Mouse (Mus musculus) embryonic facial prominence, embryonic 11.5 days (tissue): ENCODE results near the gene Zfp128. TPM values are rescaled to one million over a fixed set of nuclear protein-coding genes. Genes with fewer than 3 reads are reported as not detected.

Source experiments
- ATAC-seq: fragments of 200-750 bp; cut with Nextera tagmentation; replicated peaks from 2 replicates; pipeline ENCODE4 v1.8.0; 2017; ENCODE audit warnings: low read depth; ENCODE audit not compliant: insufficient number of reproducible peaks, low FRiP score, low TSS enrichment
- DNase-seq: peaks from one replicate; pipeline ENCODE4 v3.0.0-alpha.2; 2015; ENCODE audit warnings: low spot score
- H3K27ac ChIP-seq: fragments of 300-500 bp; sonication (generic); replicated peaks from 2 replicates; pipeline ENCODE4 v1.5.1; 2014; ENCODE audit warnings: mild to moderate bottlenecking, low read depth, low read length, control low read depth
- H3K27me3 ChIP-seq: fragments of 300-500 bp; sonication (generic); 2 replicates; pipeline ENCODE4 v1.6.1; 2014; ENCODE audit warnings: mild to moderate bottlenecking, low read length, moderate library complexity, mixed read lengths; ENCODE audit not compliant: control insufficient read depth, insufficient read depth
- H3K36me3 ChIP-seq: fragments of 300-500 bp; sonication (generic); replicated peaks from 2 replicates; pipeline ENCODE4 v1.6.1; 2014; ENCODE audit warnings: low read depth, mild to moderate bottlenecking, low read length, moderate library complexity, mixed read lengths; ENCODE audit not compliant: control insufficient read depth, insufficient read depth
- H3K4me1 ChIP-seq: fragments of 300-500 bp; sonication (generic); 2 replicates; pipeline ENCODE4 v1.6.1; 2014; ENCODE audit warnings: low read length, mixed read lengths; ENCODE audit not compliant: control insufficient read depth, insufficient read depth
- H3K4me2 ChIP-seq: fragments of 300-500 bp; sonication (generic); 2 replicates; pipeline ENCODE4 v1.6.1; 2014; ENCODE audit warnings: low read depth, mild to moderate bottlenecking, control low read depth, low read length, moderate library complexity
- H3K4me3 ChIP-seq: fragments of 300-500 bp; sonication (generic); 2 replicates; pipeline ENCODE4 v1.5.1; 2014; ENCODE audit warnings: low read depth, low read length, control low read depth
- H3K9ac ChIP-seq: fragments of 300-500 bp; sonication (generic); replicated peaks from 2 replicates; pipeline ENCODE4 v1.6.1; 2014; ENCODE audit warnings: mild to moderate bottlenecking, control low read depth, low read length
- H3K9me3 ChIP-seq: fragments of 300-500 bp; sonication (generic); replicated peaks from 2 replicates; pipeline ENCODE4 v1.6.1; 2016; ENCODE audit warnings: mild to moderate bottlenecking, low read length, inconsistent platforms, mixed read lengths; ENCODE audit not compliant: control insufficient read depth
- WGBS: fragments of 180-500 bp; shearing (Covaris S2); extraction: QIAGEN DNeasy Blood & Tissue Kit; methylation state at CpG from one replicate; pipeline ENCODE4 v1.1.7; 2014; 5-methylcytosine and 5-hydroxymethylcytosine counted together
- polyA plus RNA-seq: library from polyadenylated mRNA; unstranded; fragments of >200 nt; fragmentation: Nextera tagmentation; extraction: Ambion mirVana; gene quantifications from 2 replicates; pipeline ENCODE4 v1.2.1, GENCODE M21; 2014

Zfp128 gene
- polyA plus RNA-seq, 1 experiment from 2014 or later = 6.5 TPM

GRCm38 (mm10) chr7:12886563-12887266 is 5.7 kb downstream of the Zfp128 start:
- Histone ChIP-seq H3K9ac (no peak overlapping the region), H3K4me1 (no peaks in the 10 kb centered on the region), H3K9me3 (no peaks in the 10 kb centered on the region), H3K27ac (no peak overlapping the region), H3K4me2 (no peak overlapping the region), H3K36me3 (peaks cover 8% of the 10 kb centered on the region), H3K4me3 (no peak overlapping the region), H3K27me3 (no peaks in the 10 kb centered on the region)
- WGBS = 95% methylated on average over 12 of the region's 12 CpGs
- DNase-seq (no peak), ATAC-seq (no peak)

GRCm38 (mm10) chr7:12887585-12887984 is 6.6 kb downstream of the Zfp128 start:
- H3K27ac ChIP-seq = no peak overlapping the region
- DNase-seq (no peak), ATAC-seq (no peak)
- no peak overlapping the region for H3K4me3 ChIP-seq
- H3K4me1 ChIP-seq = no peaks in the 10 kb centered on the region
- H3K4me2 ChIP-seq = no peak overlapping the region
- H3K27me3 ChIP-seq = no peaks in the 10 kb centered on the region
- H3K9me3 ChIP-seq = no peaks in the 10 kb centered on the region
- H3K36me3 ChIP-seq = peaks cover 8% of the 10 kb centered on the region
- no peak overlapping the region for H3K9ac ChIP-seq
- 87% methylated on average over 5 of the region's 5 CpGs for WGBS

GRCm38 (mm10) chr7:12890928-12891327 is 10.0 kb downstream of the Zfp128 start:
- Histone ChIP-seq H3K4me3 (no peak overlapping the region), H3K4me1 (no peaks in the 10 kb centered on the region), H3K4me2 (no peak overlapping the region), H3K36me3 (peaks cover 8% of the 10 kb centered on the region), H3K9me3 (no peaks in the 10 kb centered on the region), H3K9ac (no peak overlapping the region), H3K27ac (no peak overlapping the region), H3K27me3 (no peaks in the 10 kb centered on the region)
- ATAC-seq (no peak), DNase-seq (no peak)
- WGBS = 91% methylated on average over 14 of the region's 14 CpGs

- Histone ChIP-seq H3K36me3 (peaks cover 8% of the 10 kb centered on the region), H3K4me1 (no peaks in the 10 kb centered on the region), H3K4me3 (no peak overlapping the region), H3K27me3 (no peaks in the 10 kb centered on the region), H3K9me3 (no peaks in the 10 kb centered on the region), H3K9ac (no peak overlapping the region), H3K27ac (no peak overlapping the region), H3K4me2 (no peak overlapping the region)
- ATAC-seq (no peak), DNase-seq (no peak)
- WGBS = 73% methylated on average over 1 of the region's 1 CpGs
These were observed 10.4 kb downstream of the Zfp128 start for GRCm38 (mm10) chr7:12891334-12891733.

GRCm38 (mm10) chr7:12897655-12898410 is 16.9 kb downstream of the Zfp128 start, which contains the start of gene Zscan22:
Gene Zscan22, plus strand, starts transcription at chr7:12897815.
- H3K27me3 ChIP-seq = no peaks in the 10 kb centered on the region
- no peaks in the 10 kb centered on the region for H3K9me3 ChIP-seq
- no peaks in the 10 kb centered on the region for H3K4me1 ChIP-seq
- WGBS = 6% methylated on average over 36 of the region's 36 CpGs
- no peaks in the 10 kb centered on the region for H3K36me3 ChIP-seq
- peak within 1 kb of the TSS; percentile 55 for H3K4me3 ChIP-seq
- H3K27ac ChIP-seq = no peak within 1 kb of the TSS
- peak within 1 kb of the TSS; percentile 21 for H3K4me2 ChIP-seq
- ATAC-seq (peak; percentile 99), DNase-seq (peak; percentile 98)
- peak within 1 kb of the TSS; percentile 54 for H3K9ac ChIP-seq

GRCm38 (mm10) chr7:12901517-12901916 is 20.5 kb downstream of the Zfp128 start:
- Histone ChIP-seq H3K9ac (no peak overlapping the region), H3K9me3 (no peaks in the 10 kb centered on the region), H3K27ac (no peak overlapping the region), H3K27me3 (no peaks in the 10 kb centered on the region), H3K36me3 (no peaks in the 10 kb centered on the region; the same call in 1 of the 2 replicates), H3K4me1 (no peaks in the 10 kb centered on the region), H3K4me2 (no peak overlapping the region), H3K4me3 (no peak overlapping the region)
- ATAC-seq = no peak
- no peak for DNase-seq
- 92% methylated on average over 5 of the region's 5 CpGs for WGBS

GRCm38 (mm10) chr7:12903623-12904022 is 22.6 kb downstream of the Zfp128 start:
- Histone ChIP-seq H3K27me3 (no peaks in the 10 kb centered on the region), H3K27ac (no peak overlapping the region), H3K36me3 (peaks cover 2% of the 10 kb centered on the region; the same call in 1 of the 2 replicates), H3K9me3 (no peaks in the 10 kb centered on the region), H3K4me2 (no peak overlapping the region), H3K4me3 (no peak overlapping the region), H3K4me1 (no peaks in the 10 kb centered on the region), H3K9ac (no peak overlapping the region)
- ATAC-seq (no peak), DNase-seq (no peak)
- WGBS = 58% methylated on average over 10 of the region's 10 CpGs

GRCm38 (mm10) chr7:12905146-12905545 is 24.2 kb downstream of the Zfp128 start:
- H3K9me3 ChIP-seq = no peaks in the 10 kb centered on the region
- ATAC-seq (no peak), DNase-seq (no peak)
- no peak overlapping the region for H3K4me2 ChIP-seq
- H3K27me3 ChIP-seq = no peaks in the 10 kb centered on the region
- WGBS = 97% methylated on average over 1 of the region's 1 CpGs
- no peaks in the 10 kb centered on the region for H3K4me1 ChIP-seq
- peaks cover 2% of the 10 kb centered on the region; the same call in 1 of the 2 replicates for H3K36me3 ChIP-seq
- no peak overlapping the region for H3K4me3 ChIP-seq
- no peak overlapping the region for H3K9ac ChIP-seq
- no peak overlapping the region for H3K27ac ChIP-seq
